Mouse (Mus musculus) liver, embryonic 13.5 days (tissue): Measurements from ENCODE around the gene Man2a2. TPM values are rescaled to one million over a fixed set of nuclear protein-coding genes. Genes with fewer than 3 reads are reported as not detected.
A peak's percentile ranks its signal among the peaks of the same experiment; 100 is the strongest.

Experiments
- ATAC-seq: fragments of 200-750 bp; cut with Nextera tagmentation; 2 replicates; pipeline ENCODE4 v1.8.0; 2017; ENCODE audit warnings: low read depth, mild to moderate bottlenecking, moderate number of reproducible peaks, moderate library complexity
- DNase-seq: peaks from one replicate; pipeline ENCODE4 v3.0.0; 2022
- H3K27ac ChIP-seq: fragments of 300-500 bp; sonication (generic); 2 replicates; pipeline ENCODE4 v1.5.1; 2015; ENCODE audit warnings: moderate library complexity, mild to moderate bottlenecking, inconsistent platforms
- H3K27me3 ChIP-seq: fragments of 300-500 bp; sonication (generic); 2 replicates; pipeline ENCODE4 v1.6.1; 2015; ENCODE audit warnings: mild to moderate bottlenecking, inconsistent platforms
- H3K36me3 ChIP-seq: fragments of 300-500 bp; sonication (generic); 2 replicates; pipeline ENCODE4 v1.6.1; 2015; ENCODE audit warnings: mild to moderate bottlenecking, inconsistent platforms
- H3K4me1 ChIP-seq: fragments of 300-500 bp; sonication (generic); replicated peaks from 2 replicates; pipeline ENCODE4 v1.6.1; 2015; ENCODE audit warnings: inconsistent platforms
- H3K4me2 ChIP-seq: fragments of 300-500 bp; sonication (generic); 2 replicates; pipeline ENCODE4 v1.6.1; 2015; ENCODE audit warnings: inconsistent platforms, mild to moderate bottlenecking, moderate library complexity
- H3K4me3 ChIP-seq: fragments of 300-500 bp; sonication (generic); replicated peaks from 2 replicates; pipeline ENCODE4 v1.5.1; 2015; ENCODE audit warnings: mild to moderate bottlenecking, inconsistent platforms
- H3K9ac ChIP-seq: fragments of 300-500 bp; sonication (generic); 2 replicates; pipeline ENCODE4 v1.6.1; 2015; ENCODE audit warnings: mild to moderate bottlenecking, inconsistent platforms
- H3K9me3 ChIP-seq: fragments of 300-500 bp; sonication (generic); replicated peaks from 2 replicates; pipeline ENCODE4 v1.6.1; 2016; ENCODE audit warnings: inconsistent platforms
- WGBS: fragments of 180-500 bp; shearing (Covaris S2); methylation state at CpG from one replicate; pipeline ENCODE4 v1.1.7; 2015; ENCODE audit not compliant: insufficient replicate concordance; 5-methylcytosine and 5-hydroxymethylcytosine counted together
- polyA plus RNA-seq: library from polyadenylated mRNA; unstranded; fragments of >200 nt; fragmentation: Nextera tagmentation; extraction: Ambion mirVana; gene quantifications from 2 replicates; pipeline ENCODE4 v1.2.1, GENCODE M21; 2015

Man2a2 gene
- polyA plus RNA-seq, 1 experiment from 2014 or later = 2.2 TPM

- Histone ChIP-seq H3K36me3 (peaks cover 14% of the 10 kb centered on the region), H3K9me3 (no peaks in the 10 kb centered on the region), H3K9ac (no peak overlapping the region), H3K4me1 (peaks cover 33% of the 10 kb centered on the region), H3K27me3 (peaks cover 39% of the 10 kb centered on the region), H3K4me3 (no peak overlapping the region), H3K4me2 (peak overlapping the region; percentile 94), H3K27ac (peak overlapping the region; percentile 20; the same call in 1 of the 2 replicates)
- ATAC-seq (no peak), DNase-seq (no peak)
- WGBS = 61% methylated on average over 5 of the region's 5 CpGs
These were observed 1.7 kb downstream of the Man2a2 start for GRCm38 (mm10) chr7:80369461-80369860.

- DNase-seq = no peak
These were observed 2.3 kb downstream of the Man2a2 start for GRCm38 (mm10) chr7:80368635-80369421.

GRCm38 (mm10) chr7:80368009-80368408, 3.2 kb downstream of the Man2a2 start:
- ATAC-seq = no peak
- WGBS = 73% methylated on average over 9 of the region's 9 CpGs

More at GRCm38 (mm10) chr7:80368635-80369421, 2.3 kb downstream of the Man2a2 start:
- H3K4me2 ChIP-seq = peak overlapping the region; percentile 94
- 64% methylated on average over 20 of the region's 20 CpGs for WGBS
- H3K9ac ChIP-seq = no peak overlapping the region
- no peak overlapping the region for H3K4me3 ChIP-seq
- H3K9me3 ChIP-seq = no peaks in the 10 kb centered on the region
- no peak for ATAC-seq
- peaks cover 39% of the 10 kb centered on the region for H3K27me3 ChIP-seq
- 0 out of 2 replicates have a peak overlapping the region, but pooled peaks have one; percentile 20 for H3K27ac ChIP-seq
- H3K36me3 ChIP-seq = peaks cover 20% of the 10 kb centered on the region
- H3K4me1 ChIP-seq = peaks cover 33% of the 10 kb centered on the region

GRCm38 (mm10) chr7:80367232-80367631, 3.9 kb downstream of the Man2a2 start:
- WGBS = 91% methylated on average over 7 of the region's 7 CpGs
- DNase-seq (no peak), ATAC-seq (no peak)
- Histone ChIP-seq H3K9me3 (no peaks in the 10 kb centered on the region), H3K4me1 (peaks cover 32% of the 10 kb centered on the region), H3K36me3 (peaks cover 34% of the 10 kb centered on the region), H3K4me2 (no peak overlapping the region), H3K27ac (no peak overlapping the region), H3K4me3 (no peak overlapping the region), H3K9ac (no peak overlapping the region), H3K27me3 (peaks cover 32% of the 10 kb centered on the region)

More at GRCm38 (mm10) chr7:80368009-80368408, 3.2 kb downstream of the Man2a2 start:
- peaks cover 39% of the 10 kb centered on the region for H3K27me3 ChIP-seq
- DNase-seq = no peak
- peaks cover 33% of the 10 kb centered on the region for H3K4me1 ChIP-seq
- no peak overlapping the region for H3K9ac ChIP-seq
- H3K27ac ChIP-seq = no peak overlapping the region
- H3K36me3 ChIP-seq = peaks cover 28% of the 10 kb centered on the region
- H3K4me3 ChIP-seq = no peak overlapping the region
- H3K9me3 ChIP-seq = no peaks in the 10 kb centered on the region
- H3K4me2 ChIP-seq = no peak overlapping the region

GRCm38 (mm10) chr7:80365759-80366158, 5.4 kb downstream of the Man2a2 start:
- Histone ChIP-seq H3K4me2 (no peak overlapping the region), H3K4me3 (no peak overlapping the region), H3K27me3 (peaks cover 17% of the 10 kb centered on the region), H3K36me3 (peaks cover 42% of the 10 kb centered on the region), H3K4me1 (peaks cover 20% of the 10 kb centered on the region), H3K27ac (no peak overlapping the region), H3K9me3 (no peaks in the 10 kb centered on the region), H3K9ac (no peak overlapping the region)
- ATAC-seq = no peak
- WGBS = 52% methylated on average over 2 of the region's 2 CpGs
- DNase-seq = no peak

GRCm38 (mm10) chr7:80360435-80360834, 10.7 kb downstream of the Man2a2 start:
- H3K27ac ChIP-seq = no peak overlapping the region
- no peak for DNase-seq
- H3K9ac ChIP-seq = no peak overlapping the region
- no peak overlapping the region for H3K4me2 ChIP-seq
- no peaks in the 10 kb centered on the region for H3K27me3 ChIP-seq
- H3K36me3 ChIP-seq = peaks cover 57% of the 10 kb centered on the region
- WGBS = 49% methylated on average over 3 of the region's 3 CpGs
- no peaks in the 10 kb centered on the region for H3K4me1 ChIP-seq
- no peak overlapping the region for H3K4me3 ChIP-seq
- ATAC-seq = no peak
- H3K9me3 ChIP-seq = no peaks in the 10 kb centered on the region

GRCm38 (mm10) chr7:80358039-80358438, 13.1 kb downstream of the Man2a2 start:
- H3K9me3 ChIP-seq = no peaks in the 10 kb centered on the region
- H3K4me1 ChIP-seq = no peaks in the 10 kb centered on the region
- DNase-seq = no peak
- WGBS = 75% methylated on average over 4 of the region's 4 CpGs
- H3K36me3 ChIP-seq = peaks cover 46% of the 10 kb centered on the region
- no peak overlapping the region for H3K4me2 ChIP-seq
- H3K9ac ChIP-seq = no peak overlapping the region
- no peak overlapping the region for H3K27ac ChIP-seq
- no peaks in the 10 kb centered on the region for H3K27me3 ChIP-seq
- ATAC-seq = no peak
- H3K4me3 ChIP-seq = no peak overlapping the region

- ATAC-seq = no peak
- no peak overlapping the region for H3K4me3 ChIP-seq
- H3K9me3 ChIP-seq = no peaks in the 10 kb centered on the region
- H3K4me2 ChIP-seq = no peak overlapping the region
- DNase-seq = no peak
- no peak overlapping the region for H3K27ac ChIP-seq
- no peaks in the 10 kb centered on the region for H3K4me1 ChIP-seq
- WGBS = 74% methylated on average over 8 of the region's 8 CpGs
- no peak overlapping the region for H3K9ac ChIP-seq
- H3K36me3 ChIP-seq = peaks cover 43% of the 10 kb centered on the region
- no peaks in the 10 kb centered on the region for H3K27me3 ChIP-seq
These were observed 14.0 kb downstream of the Man2a2 start for GRCm38 (mm10) chr7:80357156-80357555.

- Histone ChIP-seq H3K4me2 (no peak overlapping the region), H3K27me3 (no peaks in the 10 kb centered on the region), H3K9me3 (no peaks in the 10 kb centered on the region), H3K4me3 (no peak overlapping the region), H3K36me3 (peaks cover 43% of the 10 kb centered on the region), H3K9ac (no peak overlapping the region), H3K4me1 (peaks cover 3% of the 10 kb centered on the region), H3K27ac (no peak overlapping the region)
- no peak for ATAC-seq
- DNase-seq = no peak
- 83% methylated on average over 13 of the region's 13 CpGs for WGBS
These were observed 14.8 kb downstream of the Man2a2 start for GRCm38 (mm10) chr7:80356351-80356750.

- Histone ChIP-seq H3K4me3 (no peak overlapping the region), H3K27ac (no peak overlapping the region), H3K36me3 (peaks cover 31% of the 10 kb centered on the region), H3K9me3 (no peaks in the 10 kb centered on the region), H3K27me3 (no peaks in the 10 kb centered on the region), H3K4me2 (no peak overlapping the region), H3K4me1 (peaks cover 14% of the 10 kb centered on the region), H3K9ac (no peak overlapping the region)
- DNase-seq (no peak), ATAC-seq (no peak)
- WGBS = 83% methylated on average over 8 of the region's 8 CpGs
These were observed 18.3 kb downstream of the Man2a2 start for GRCm38 (mm10) chr7:80352920-80353319.

GRCm38 (mm10) chr7:80350808-80351207, 20.4 kb downstream of the Man2a2 start:
- Histone ChIP-seq H3K9ac (no peak overlapping the region), H3K4me2 (0 out of 2 replicates have a peak overlapping the region, but pooled peaks have one; percentile 14), H3K36me3 (peaks cover 25% of the 10 kb centered on the region), H3K9me3 (no peaks in the 10 kb centered on the region), H3K4me3 (no peak overlapping the region), H3K27ac (no peak overlapping the region), H3K4me1 (peaks cover 30% of the 10 kb centered on the region), H3K27me3 (no peaks in the 10 kb centered on the region)
- ATAC-seq = peak; percentile 69
- DNase-seq = no peak
- WGBS = 7% methylated on average over 2 of the region's 2 CpGs
